Mouse (Mus musculus) heart, postnatal 25 days (tissue): Measurements from ENCODE around the gene Cltb. TPM values are rescaled to one million over a fixed set of nuclear protein-coding genes. Genes with fewer than 3 reads are reported as not detected.
"Not testable (repeated sequence)": the region's sequence is repeated elsewhere in the genome, so short reads cannot be mapped to it uniquely, and the experiment has no call there.

Source experiments
- DNase-seq: peaks from one replicate; pipeline ENCODE4 v3.0.0; 2022; ENCODE audit warnings: low spot score
- intact Hi-C: fragments of 180-260 bp; cut with DNase I; formaldehyde crosslinking; loops from one replicate; pipeline ENCODE4 v1.15.1; 2025
- total RNA-seq, 2 experiments: library from RNA; stranded (reverse); gene quantifications; 2 replicates each; pipeline ENCODE4 v1.2.3; 2021

Gene Cltb
- 10 to 100 TPM; 92.6 to 99.7 TPM for total RNA-seq

DNA sequence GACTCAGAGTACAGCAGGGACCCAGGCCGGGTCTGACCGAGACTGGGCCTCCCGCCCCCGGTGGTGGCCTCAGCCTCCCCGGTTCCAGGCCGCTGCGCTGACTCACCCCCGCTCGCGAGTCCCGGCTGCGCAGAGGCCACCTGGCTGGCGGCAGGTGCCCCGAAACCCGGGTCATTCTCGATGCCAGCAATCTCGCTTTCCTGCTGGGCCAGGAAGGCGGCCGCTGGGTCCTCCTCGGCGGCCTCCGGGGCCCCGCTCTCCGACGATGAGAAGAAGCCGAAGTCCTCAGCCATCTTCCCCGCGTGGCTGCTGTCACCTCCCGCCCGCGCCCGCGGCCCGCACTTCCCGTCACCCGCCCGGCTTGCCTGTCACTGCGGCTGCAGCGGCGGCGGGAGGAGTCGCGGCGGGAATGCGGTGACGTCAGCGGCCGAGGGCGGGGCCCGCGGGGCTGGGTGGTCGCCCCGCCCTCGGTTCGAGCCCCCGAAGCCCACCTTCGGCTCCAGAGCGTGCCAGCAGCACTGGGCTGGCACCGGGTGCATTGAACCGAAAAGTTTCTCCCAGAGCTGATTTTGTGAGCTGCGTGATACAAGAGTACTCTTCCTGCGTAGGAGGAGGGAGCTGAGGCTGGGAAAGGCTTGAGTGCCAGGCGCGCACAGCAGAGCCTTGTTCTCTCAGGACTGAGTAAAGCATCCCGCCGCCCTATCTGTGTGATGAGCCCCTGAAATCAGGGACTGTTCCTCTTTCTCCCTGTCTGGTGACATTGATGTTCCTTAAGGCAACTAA is at the start of gene Cltb:
Gene Cltb, minus strand, starts transcription at position 373 of the 783 bp plus-strand sequence.
- intact Hi-C loops, result no loop called here

DNA sequence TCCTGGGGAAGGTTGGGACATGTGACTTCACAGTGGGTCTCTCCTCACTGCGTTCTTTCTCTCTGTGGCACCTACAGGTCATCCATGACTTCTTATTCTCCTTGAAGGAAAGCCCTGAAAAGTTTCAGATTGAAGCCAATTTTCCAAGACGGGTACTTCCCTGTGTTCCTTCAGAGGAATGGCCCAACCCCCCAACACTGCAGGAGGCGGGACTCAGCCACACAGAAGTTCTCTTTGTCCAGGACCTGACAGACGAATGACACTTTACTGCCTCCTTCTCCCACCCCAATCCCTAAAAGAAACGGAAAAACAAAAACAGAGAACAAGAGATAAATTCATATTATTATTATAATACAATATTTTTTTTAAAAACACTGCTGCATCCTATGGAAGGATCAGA is 49.7 kb upstream of the Cltb start:
- DNase-seq, result no peak
- intact Hi-C loops, result no loop called here

More for the DNA sequence above, at the start of gene Cltb:
- peak; percentile 81 for DNase-seq

- DNase-seq, result no peak
- intact Hi-C loops, result no loop called here
These were observed 39.3 kb upstream of the Cltb start for GRCm38 (mm10) chr13:54650461-54650860.

- intact Hi-C loops, result no loop called here
These were observed 23.9 kb upstream of the Cltb start for GRCm38 (mm10) chr13:54635011-54635410.

DNA sequence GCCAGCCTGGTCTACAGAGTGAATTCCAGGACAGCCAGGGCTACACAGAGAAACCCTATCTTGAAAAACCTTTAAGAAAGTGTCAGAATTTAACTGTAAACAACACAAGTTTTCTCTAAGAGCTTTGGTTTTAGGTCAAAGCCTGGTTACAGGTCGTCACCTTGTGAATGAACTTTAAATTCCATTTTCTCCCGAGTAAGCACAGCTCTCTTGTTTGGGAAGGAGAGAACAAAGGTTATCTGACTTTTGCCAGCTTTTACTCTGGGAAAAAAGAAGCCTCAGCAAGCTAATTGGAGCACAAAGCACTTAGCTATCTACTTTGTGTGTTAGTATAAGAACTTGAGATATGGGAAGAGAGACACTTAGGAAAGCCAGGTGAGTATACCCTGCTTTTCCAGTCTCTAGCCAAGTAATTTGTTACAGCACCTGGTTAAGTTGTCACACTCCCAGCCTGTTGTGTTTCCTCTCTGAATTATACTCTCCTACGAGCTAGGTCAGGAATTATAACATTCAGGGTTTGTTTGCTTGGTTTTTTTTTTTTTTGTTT is 21.7 kb upstream of the Cltb start:
- DNase-seq, result no peak
- intact Hi-C loops, result no loop called here

More at GRCm38 (mm10) chr13:54635011-54635410, 23.9 kb upstream of the Cltb start:
- DNase-seq, result no peak

- intact Hi-C loops, result no loop called here
- DNase-seq, result no peak
These were observed 18.0 kb upstream of the Cltb start for GRCm38 (mm10) chr13:54629128-54629527.

DNA sequence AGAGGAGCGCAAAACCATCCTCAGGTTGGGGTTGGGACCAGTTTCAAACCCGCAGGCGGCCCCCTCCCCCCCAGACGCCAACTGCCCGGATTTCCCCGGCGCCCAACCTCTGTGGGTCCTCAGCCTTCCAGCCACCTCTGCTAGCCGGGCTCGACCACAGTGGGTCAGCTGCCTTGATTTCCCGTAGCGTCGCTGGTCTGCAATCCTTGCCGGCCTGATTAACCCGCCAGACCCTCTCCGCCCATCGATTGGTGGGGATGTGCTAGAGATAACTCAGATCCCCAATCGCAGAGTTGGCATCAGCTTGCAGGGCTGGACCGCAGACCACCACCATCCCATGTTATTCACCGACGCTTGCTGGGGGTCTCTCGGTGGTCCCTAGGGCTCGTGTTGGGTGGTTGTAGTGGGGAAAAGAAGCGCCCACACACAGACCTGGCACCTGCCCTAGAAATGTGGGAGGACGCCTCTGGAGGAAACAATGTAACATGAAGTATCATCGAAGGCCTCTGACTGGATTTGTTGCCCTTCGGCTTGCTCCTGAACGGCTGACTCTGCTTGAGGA is 10.9 kb upstream of the Cltb start:
- intact Hi-C loops, result loop anchor here (2.0 to 5.0 kb wide), 4 partner anchors 31 to 155 kb away; partner anchors contain the start of genes 4833439L19Rik, Arl10, Higd2a and Nop16
- no peak for DNase-seq

GRCm38 (mm10) chr13:54621155-54621932 is 10.2 kb upstream of the Cltb start, which contains the start of gene Faf2:
Gene Faf2, plus strand, starts transcription at chr13:54621784.
- intact Hi-C loops, result loop anchor here (2.0 to 5.0 kb wide), 4 partner anchors 31 to 154 kb away; partner anchors contain the start of genes 4833439L19Rik, Arl10, Higd2a and Nop16
- DNase-seq, result peak; percentile 92

DNA sequence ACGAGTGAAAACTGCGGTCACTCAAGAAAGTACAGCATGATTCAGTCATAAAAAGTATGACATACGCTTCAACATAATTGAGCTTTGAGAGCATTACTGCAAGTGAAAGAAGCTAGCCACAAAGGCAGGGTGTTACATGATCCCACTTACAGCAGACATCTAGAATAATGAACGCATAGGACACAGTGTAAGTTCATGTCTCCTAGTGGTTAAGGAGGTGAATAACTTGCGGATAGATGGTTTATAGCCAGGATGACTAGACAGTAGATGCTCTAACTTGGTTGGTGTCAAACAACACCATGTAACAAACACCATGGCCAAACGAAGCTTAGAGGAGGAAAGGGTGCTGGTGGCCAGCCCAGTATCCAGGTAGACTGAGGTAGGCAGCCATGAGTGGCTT is 5.9 kb upstream of the Cltb start:
- DNase-seq, result no peak
- intact Hi-C loops, result no loop called here

- DNase-seq, result no peak
- intact Hi-C loops, result no loop called here
These were observed 5.2 kb upstream of the Cltb start for GRCm38 (mm10) chr13:54616307-54616706.

GRCm38 (mm10) chr13:54613141-54613540 is 2.0 kb upstream of the Cltb start:
- intact Hi-C loops, DNase-seq: not testable (repeated sequence)

DNA sequence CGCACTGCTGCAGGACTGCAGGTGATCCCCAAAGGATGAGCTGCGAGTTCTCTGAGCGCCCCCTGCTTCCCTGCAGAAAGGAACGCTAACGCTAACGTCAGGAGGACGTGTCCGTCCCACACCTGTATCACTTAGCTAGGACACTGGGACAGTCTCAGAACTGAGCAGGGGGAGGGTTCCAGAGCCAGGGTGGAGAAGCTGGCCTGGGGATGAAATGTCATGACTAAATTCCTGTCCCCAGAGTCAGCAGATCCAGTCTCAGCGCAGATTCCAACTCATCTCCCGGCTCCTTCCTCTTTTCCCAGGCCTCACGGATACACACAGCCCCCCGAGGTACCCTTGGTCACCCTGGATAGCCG is 552 bp downstream of the Cltb start:
- intact Hi-C loops, result no loop called here
- no peak for DNase-seq

DNA sequence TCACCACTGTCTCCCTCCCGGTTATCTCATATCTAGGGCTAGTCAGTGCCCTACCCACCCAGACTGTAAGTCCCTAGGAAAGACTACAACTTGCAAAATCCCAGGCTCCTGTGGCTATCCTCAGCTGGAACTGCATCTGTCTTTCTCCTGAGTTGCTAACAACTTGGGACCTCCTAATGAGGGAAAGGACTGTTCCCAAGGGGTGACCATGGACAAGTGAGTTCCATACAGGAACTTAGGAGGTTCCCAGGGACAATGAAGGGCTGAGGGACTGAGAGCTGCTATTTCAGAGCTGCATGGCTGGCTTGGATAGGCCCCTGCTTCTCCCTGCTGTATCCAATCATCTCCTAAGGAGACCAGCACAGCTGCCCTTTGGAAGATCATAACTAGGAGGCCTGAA is 1.8 kb downstream of the Cltb start:
- DNase-seq, result no peak
- intact Hi-C loops, result no loop called here

GRCm38 (mm10) chr13:54608666-54609065 is 2.5 kb downstream of the Cltb start:
- intact Hi-C loops, result no loop called here
- DNase-seq, result peak; percentile 38

- intact Hi-C loops, result no loop called here
- DNase-seq, result no peak
These were observed 3.1 kb downstream of the Cltb start for GRCm38 (mm10) chr13:54608002-54608401.

GRCm38 (mm10) chr13:54607204-54607603 is 3.9 kb downstream of the Cltb start:
- no peak for DNase-seq
- intact Hi-C loops, result loop anchor here (2.0 kb wide), 1 partner anchor 16 kb away; the partner anchor contains the start of genes Higd2a and Nop16

GRCm38 (mm10) chr13:54605426-54605825 is 5.7 kb downstream of the Cltb start:
- DNase-seq, result peak; percentile 21
- intact Hi-C loops, result no loop called here

- DNase-seq, result no peak
- intact Hi-C loops, result no loop called here
These were observed 6.9 kb downstream of the Cltb start for GRCm38 (mm10) chr13:54604221-54604620.

GRCm38 (mm10) chr13:54603501-54603900 is 7.6 kb downstream of the Cltb start:
- DNase-seq, result no peak

DNA sequence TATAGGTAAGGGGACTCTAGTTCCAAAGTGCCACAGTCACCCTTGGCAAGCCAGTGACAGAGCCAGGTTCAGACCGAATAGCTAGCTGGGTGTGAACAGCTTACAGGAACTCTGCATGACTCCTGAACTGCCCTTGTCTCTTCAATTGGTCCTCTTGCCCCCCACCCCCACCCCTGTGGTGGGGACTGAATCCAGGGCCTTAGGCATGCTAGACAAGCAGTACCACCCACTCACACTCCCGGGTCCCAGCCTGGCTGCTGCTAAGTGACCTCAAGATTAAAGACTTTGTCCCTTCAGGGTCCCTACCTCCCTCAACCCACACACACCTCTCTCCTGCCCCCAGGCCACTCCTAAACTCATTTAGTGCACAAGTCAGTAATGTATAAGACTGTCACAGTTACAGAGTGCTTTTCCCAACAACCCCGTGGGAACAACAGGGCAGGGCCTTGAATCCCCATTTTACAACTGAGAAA is 8.5 kb downstream of the Cltb start:
- no peak for DNase-seq
- intact Hi-C loops, result no loop called here

More at GRCm38 (mm10) chr13:54603501-54603900, 7.6 kb downstream of the Cltb start:
- intact Hi-C loops, result no loop called here
